Mouse (Mus musculus) embryonic fibroblast, embryonic 13.5 days (primary cell): Measurements from ENCODE around the gene Cdk17. TPM values are rescaled to one million over a fixed set of nuclear protein-coding genes. Genes with fewer than 3 reads are reported as not detected.

Experiments used
- H3K27ac ChIP-seq: 2 replicates; pipeline ENCODE4 v1.5.1; 2012; ENCODE audit warnings: low read length, control low read depth, inconsistent platforms; ENCODE audit not compliant: insufficient read depth
- H3K4me1 ChIP-seq: 2 replicates; pipeline ENCODE4 v1.6.1; 2011; ENCODE audit warnings: low read length; ENCODE audit not compliant: control insufficient read depth, insufficient read depth
- H3K4me3 ChIP-seq: 2 replicates; pipeline ENCODE4 v1.5.1; 2011; ENCODE audit warnings: mild to moderate bottlenecking, control low read depth, low read length; ENCODE audit not compliant: insufficient read depth
- CTCF ChIP-seq: IDR thresholded peaks from 2 replicates; pipeline ENCODE4 v1.5.1; 2011; ENCODE audit warnings: mild to moderate bottlenecking, control low read depth, low read length, moderate library complexity, borderline replicate concordance; ENCODE audit not compliant: insufficient read depth
- POLR2A ChIP-seq: IDR thresholded peaks from 2 replicates; pipeline ENCODE4 v1.6.1; 2011; ENCODE audit warnings: low read depth, mild to moderate bottlenecking, control low read depth, low read length, moderate library complexity
- polyA plus RNA-seq: library from polyadenylated mRNA; stranded (reverse); fragments of >200 nt; gene quantifications from 2 replicates; pipeline ENCODE4 v1.2.4, GENCODE M21; 2011; ENCODE audit warnings: low read depth; ENCODE audit not compliant: missing spikeins, insufficient read length

Cdk17 gene
- polyA plus RNA-seq, 1 experiment = 35.1 TPM

GRCm38 (mm10) chr10:93267509-93267908, 106.8 kb downstream of the Cdk17 start:
- TF ChIP-seq CTCF = no peak
- no peak for TF ChIP-seq POLR2A
- peaks cover 7% of the 10 kb centered on the region for H3K4me1 ChIP-seq

GRCm38 (mm10) chr10:93268339-93268738, 107.7 kb downstream of the Cdk17 start:
- Histone ChIP-seq H3K4me1 (peaks cover 9% of the 10 kb centered on the region), H3K4me3 (no peak overlapping the region), H3K27ac (no peak overlapping the region)
- no peak for TF ChIP-seq POLR2A
- no peak for TF ChIP-seq CTCF

More at GRCm38 (mm10) chr10:93267509-93267908, 106.8 kb downstream of the Cdk17 start:
- no peak overlapping the region for H3K4me3 ChIP-seq
- no peak overlapping the region for H3K27ac ChIP-seq

DNA sequence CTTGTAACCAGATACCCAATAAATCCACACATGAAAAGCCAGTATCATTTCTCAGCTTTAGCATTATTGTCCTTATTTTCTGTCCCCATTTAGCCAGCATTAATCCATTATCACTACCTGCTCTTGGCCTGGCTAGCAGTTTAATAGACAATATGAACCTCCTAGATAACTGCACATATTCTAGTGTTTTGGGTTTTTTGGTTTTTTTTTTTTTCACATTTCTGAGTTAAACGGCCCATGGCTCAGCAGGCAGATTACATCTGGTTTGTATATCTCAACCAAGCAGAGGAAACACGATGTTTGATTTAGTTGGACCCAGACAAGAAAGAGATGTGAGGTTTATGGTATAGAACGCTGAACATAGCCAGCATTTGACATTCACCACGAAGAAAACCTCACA, 109.1 kb downstream of the Cdk17 start:
- no peak overlapping the region for H3K4me3 ChIP-seq
- no peak overlapping the region for H3K27ac ChIP-seq
- peaks cover 11% of the 10 kb centered on the region for H3K4me1 ChIP-seq
- TF ChIP-seq CTCF (no peak), POLR2A (no peak)

DNA sequence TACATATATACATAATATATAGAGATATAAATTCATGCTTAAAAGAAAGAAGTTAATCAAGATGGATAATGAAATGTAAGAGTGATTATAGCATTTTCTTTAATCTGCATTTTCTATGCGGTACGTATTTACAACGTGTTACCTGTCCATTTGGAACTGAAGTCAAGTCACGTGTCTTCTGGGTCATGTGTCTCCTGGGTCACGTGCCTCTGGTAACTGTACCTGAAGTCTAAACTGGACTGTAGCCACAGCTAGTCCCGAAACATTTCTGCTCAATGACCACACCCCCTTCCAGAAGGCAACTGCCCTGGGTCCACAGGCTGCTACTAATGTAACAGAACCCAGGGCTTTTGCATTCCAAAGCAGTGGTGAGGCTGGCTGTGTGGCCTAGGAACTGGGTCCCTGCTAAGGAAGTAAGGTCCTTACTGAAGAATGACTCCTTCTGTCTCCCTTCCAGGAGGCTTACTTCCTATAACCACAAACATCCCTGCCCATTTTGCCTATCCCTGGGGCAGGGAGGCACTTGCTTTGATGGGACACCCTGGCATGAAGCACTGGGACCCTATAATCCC, 110.3 kb downstream of the Cdk17 start:
- TF ChIP-seq POLR2A (no peak), CTCF (no peak)
- Histone ChIP-seq H3K4me1 (peaks cover 11% of the 10 kb centered on the region), H3K27ac (no peak overlapping the region; the same call in 1 of the 2 replicates), H3K4me3 (no peak overlapping the region)

- Histone ChIP-seq H3K4me3 (no peak overlapping the region), H3K27ac (peak overlapping the region; percentile 78), H3K4me1 (peaks cover 11% of the 10 kb centered on the region)
- TF ChIP-seq POLR2A = no peak
Observed at GRCm38 (mm10) chr10:93271831-93272230, 111.2 kb downstream of the Cdk17 start.

GRCm38 (mm10) chr10:93272986-93273982, 112.6 kb downstream of the Cdk17 start:
- Histone ChIP-seq H3K27ac (peak overlapping the region; percentile 78), H3K4me1 (peaks cover 11% of the 10 kb centered on the region), H3K4me3 (no peak overlapping the region)
- TF ChIP-seq CTCF = no peak
- TF ChIP-seq POLR2A = no peak

- H3K4me1 ChIP-seq = peaks cover 11% of the 10 kb centered on the region
- H3K27ac ChIP-seq = peak overlapping the region; percentile 45
Observed at GRCm38 (mm10) chr10:93274277-93274696, 113.6 kb downstream of the Cdk17 start.

DNA sequence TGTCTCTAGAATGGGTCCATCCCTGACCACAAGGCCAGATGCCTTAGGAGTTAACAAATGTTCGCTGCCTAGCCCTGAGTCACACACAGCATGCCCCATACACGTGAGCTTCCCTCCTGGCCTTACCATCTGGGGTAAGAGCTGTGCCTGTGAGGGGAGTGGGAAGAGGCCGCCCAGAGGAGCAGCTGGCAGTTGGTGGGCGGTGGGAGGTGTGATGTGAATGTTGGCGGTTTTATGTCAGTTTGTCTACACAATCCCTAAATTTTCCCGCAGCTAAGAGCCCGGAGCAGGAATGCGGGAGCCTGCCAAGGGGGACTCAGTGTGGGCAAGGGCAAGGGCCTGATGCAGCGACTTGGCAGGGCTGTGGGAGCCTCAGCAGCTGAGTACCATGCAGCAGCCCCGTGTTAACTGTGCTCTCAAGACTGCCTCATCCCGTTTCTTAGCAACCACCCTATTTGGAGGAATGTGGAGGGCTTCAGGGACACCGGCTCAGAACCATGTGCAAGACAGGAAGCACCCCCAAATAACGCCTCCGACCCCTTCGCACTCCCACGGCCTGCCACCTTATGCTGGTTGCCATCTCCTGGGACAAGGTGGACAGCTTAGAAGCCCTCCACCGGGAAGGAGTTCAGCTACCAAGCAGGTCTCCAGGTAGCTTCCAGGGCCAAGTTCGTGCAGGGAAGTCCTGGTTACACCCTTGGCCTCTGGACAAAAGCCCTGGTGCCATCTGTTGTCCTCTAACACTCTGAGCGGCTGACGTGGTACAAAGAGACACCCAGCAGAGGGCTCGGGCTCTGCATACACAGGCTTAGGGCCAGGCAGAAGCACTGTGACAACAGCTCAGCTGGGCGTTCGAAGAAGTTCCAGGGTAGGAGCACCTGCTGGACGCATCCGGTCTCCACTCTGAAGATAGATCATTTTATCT, 114.8 kb downstream of the Cdk17 start:
- Histone ChIP-seq H3K4me1 (peaks cover 11% of the 10 kb centered on the region), H3K27ac (0 out of 2 replicates have a peak overlapping the region, but pooled peaks have one; percentile 45), H3K4me3 (no peak overlapping the region)
- TF ChIP-seq POLR2A (no peak), CTCF (no peak)

More at GRCm38 (mm10) chr10:93274277-93274696, 113.6 kb downstream of the Cdk17 start:
- TF ChIP-seq CTCF (no peak), POLR2A (no peak)
- no peak overlapping the region for H3K4me3 ChIP-seq

GRCm38 (mm10) chr10:93276349-93276763, 115.7 kb downstream of the Cdk17 start:
- Histone ChIP-seq H3K4me1 (peaks cover 11% of the 10 kb centered on the region), H3K4me3 (no peak overlapping the region), H3K27ac (no peak overlapping the region)
- no peak for TF ChIP-seq POLR2A
- no peak for TF ChIP-seq CTCF
